Mouse (Mus musculus): ENCODE data around the gene Slc28a1.

Gene Slc28a1

GRCm38 (mm10) chr7:81212697-81213346 lies 98.2 kb downstream of the Slc28a1 start:
- in situ Hi-C loops (cut with MboI) = no loop called here

DNA sequence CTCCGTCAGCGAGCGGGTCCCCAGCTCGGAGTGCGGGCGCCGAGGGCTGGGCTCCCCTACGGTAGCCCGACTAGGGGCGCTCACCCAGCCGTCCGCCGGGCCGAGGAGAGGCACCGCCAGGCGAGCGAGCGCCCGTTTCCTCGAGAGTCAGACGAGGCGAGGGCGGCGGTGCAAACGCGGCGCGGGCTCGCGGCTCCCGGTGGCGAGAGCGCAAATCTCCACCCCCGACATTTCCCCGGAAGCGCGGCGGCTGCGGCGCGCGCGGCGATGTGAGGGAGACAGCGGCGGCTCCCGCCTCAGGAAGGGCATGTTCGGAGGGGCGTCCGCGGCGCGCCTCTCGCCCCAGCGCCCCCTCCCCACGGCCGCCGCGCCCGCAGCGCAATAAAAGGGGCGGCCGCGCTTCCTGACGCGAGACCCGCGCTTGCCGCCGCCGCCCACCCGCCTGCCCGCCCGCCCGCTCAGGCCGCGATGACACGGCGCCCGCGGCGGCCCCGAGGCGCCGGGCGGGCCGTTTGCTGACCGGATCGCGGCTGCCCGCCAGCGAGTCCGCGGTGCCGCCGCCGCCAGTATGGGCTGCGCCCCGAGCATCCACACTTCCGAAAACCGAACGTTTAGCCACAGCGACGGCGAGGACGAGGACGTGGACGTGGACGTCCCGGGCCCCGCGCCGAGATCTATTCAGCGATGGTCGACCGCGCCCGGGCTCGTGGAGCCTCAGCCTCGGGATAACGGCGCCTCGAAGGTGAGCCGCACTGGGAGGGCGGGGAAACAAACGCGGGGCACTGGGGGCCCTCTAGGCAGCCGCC lies 99.0 kb downstream of the Slc28a1 start, which contains the start of gene Pde8a:
Gene Pde8a, plus strand, starts transcription at position 250 of the 806 bp plus-strand sequence.
- in situ Hi-C loops (cut with MboI) = no loop called here

DNA sequence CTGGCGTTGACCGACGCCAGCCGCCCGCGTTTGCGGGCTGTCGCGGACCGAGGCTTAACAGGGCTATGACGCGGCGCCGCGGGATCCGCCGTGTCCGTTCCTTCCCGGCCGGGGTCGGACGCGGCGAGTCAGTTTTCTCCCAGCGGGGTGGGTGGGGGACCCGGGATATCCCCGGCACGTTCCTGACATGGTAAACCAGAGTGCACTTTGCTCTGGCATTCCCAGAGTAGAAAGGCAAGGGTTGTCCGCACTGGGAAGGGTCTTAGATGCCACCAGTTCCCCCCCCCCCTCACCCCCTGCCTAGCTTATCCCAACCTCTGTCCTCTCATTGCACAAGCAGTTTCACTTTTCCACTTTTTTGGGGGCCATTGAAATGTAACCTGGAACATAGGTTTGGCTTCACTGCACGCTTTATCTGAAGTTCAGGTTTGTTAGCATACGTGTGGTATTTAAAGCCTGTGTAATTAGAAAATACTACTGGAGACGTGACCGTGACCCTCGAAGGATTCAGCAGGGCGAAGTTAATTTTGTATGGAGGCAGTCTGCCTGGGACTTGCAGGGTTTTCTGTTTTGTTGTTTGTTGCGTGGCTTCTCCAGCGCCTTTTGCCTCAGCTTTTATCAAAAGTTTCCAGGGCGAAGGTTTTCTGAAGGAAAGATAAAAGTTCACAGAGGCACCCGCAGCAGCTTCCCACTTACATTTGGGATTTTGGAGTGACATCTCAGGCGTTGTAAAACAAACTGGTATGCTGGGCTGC lies 99.7 kb downstream of the Slc28a1 start:
- in situ Hi-C loops (cut with MboI) = no loop called here

DNA sequence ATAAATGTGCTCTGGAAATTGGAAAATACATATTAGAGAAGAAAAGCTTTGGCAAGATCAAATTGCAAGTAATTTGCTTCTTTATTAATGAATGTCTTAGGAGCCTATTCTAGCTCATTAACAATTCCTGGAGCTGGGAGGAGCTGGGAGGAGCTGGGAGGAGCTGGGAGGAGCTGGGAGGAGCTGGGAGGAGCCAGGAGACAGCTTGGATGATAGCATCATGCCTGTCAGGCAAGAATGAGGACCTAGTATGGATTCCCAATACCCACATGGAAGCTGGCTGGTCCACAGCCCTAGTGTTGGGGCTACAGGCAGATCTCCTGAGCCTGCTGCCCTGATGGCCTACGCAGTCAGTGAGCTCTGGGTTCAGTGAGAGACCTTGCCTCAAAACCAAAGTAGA lies 101.4 kb downstream of the Slc28a1 start:
- in situ Hi-C loops (cut with MboI) = no loop called here

DNA sequence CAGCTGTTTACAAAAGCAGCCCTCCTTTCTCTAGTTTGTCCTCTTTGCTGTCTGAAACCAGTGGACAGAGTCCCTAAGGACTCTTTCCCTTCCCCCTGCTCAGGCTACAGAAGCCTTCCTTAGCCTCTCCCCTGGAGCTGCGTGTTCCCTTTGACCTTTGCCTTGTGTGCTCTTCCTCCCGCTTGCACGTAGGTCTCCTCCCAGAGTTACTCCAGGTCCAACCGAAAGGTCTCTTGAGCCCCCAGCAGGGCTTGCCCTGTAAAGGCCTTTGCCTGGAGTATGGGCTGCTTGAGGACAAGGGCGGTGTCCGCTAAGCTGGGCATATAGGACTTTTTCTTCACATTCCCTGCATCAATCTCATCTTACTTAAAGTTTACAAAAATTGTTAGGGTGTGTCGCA lies 104.7 kb downstream of the Slc28a1 start:
- in situ Hi-C loops (cut with MboI) = no loop called here

Measured in mature B cell (primary cell).